Mouse (Mus musculus) limb, embryonic 11.5 days (tissue): Measurements from ENCODE around the gene Dclk3. TPM values are rescaled to one million over a fixed set of nuclear protein-coding genes. Genes with fewer than 3 reads are reported as not detected.
A peak's percentile ranks its signal among the peaks of the same experiment; 100 is the strongest.

ENCODE experiments used
- ATAC-seq: fragments of 200-750 bp; cut with Nextera tagmentation; 2 replicates; pipeline ENCODE4 v1.8.0; 2017; ENCODE audit warnings: low read depth; ENCODE audit not compliant: insufficient number of reproducible peaks, low FRiP score, low TSS enrichment
- DNase-seq: peaks from one replicate; pipeline ENCODE4 v3.0.0-alpha.2; 2015; ENCODE audit warnings: low spot score
- H3K27ac ChIP-seq: fragments of 300-500 bp; sonication (generic); replicated peaks from 2 replicates; pipeline ENCODE4 v1.5.1; 2014; ENCODE audit warnings: low read depth, mild to moderate bottlenecking, low read length
- H3K27me3 ChIP-seq: fragments of 300-500 bp; sonication (generic); 2 replicates; pipeline ENCODE4 v1.6.1; 2014; ENCODE audit warnings: mild to moderate bottlenecking, low read length, mixed read lengths; ENCODE audit not compliant: control insufficient read depth, insufficient read depth
- H3K36me3 ChIP-seq: fragments of 300-500 bp; sonication (generic); 2 replicates; pipeline ENCODE4 v1.6.1; 2014; ENCODE audit warnings: mild to moderate bottlenecking, low read length, moderate library complexity, mixed read lengths; ENCODE audit not compliant: control insufficient read depth, insufficient read depth
- H3K4me1 ChIP-seq: fragments of 300-500 bp; sonication (generic); 2 replicates; pipeline ENCODE4 v1.6.1; 2014; ENCODE audit warnings: low read length, mixed read lengths; ENCODE audit not compliant: control insufficient read depth, insufficient read depth
- H3K4me2 ChIP-seq: fragments of 300-500 bp; sonication (generic); 2 replicates; pipeline ENCODE4 v1.6.1; 2014; ENCODE audit warnings: low read depth, mild to moderate bottlenecking, moderate library complexity; ENCODE audit not compliant: severe bottlenecking
- H3K4me3 ChIP-seq: fragments of 300-500 bp; sonication (generic); 2 replicates; pipeline ENCODE4 v1.5.1; 2014; ENCODE audit warnings: low read depth, low read length
- H3K9ac ChIP-seq: fragments of 300-500 bp; sonication (generic); 2 replicates; pipeline ENCODE4 v1.6.1; 2014; ENCODE audit warnings: mild to moderate bottlenecking, low read length
- H3K9me3 ChIP-seq: fragments of 300-500 bp; sonication (generic); 2 replicates; pipeline ENCODE4 v1.6.1; 2016; ENCODE audit warnings: low read length; ENCODE audit not compliant: control insufficient read depth
- WGBS: fragments of 180-500 bp; shearing (Covaris S2); extraction: QIAGEN DNeasy Blood & Tissue Kit; methylation state at CpG from one replicate; pipeline ENCODE4 v1.1.7; 2014; 5-methylcytosine and 5-hydroxymethylcytosine counted together
- polyA plus RNA-seq: library from polyadenylated mRNA; unstranded; fragments of >200 nt; fragmentation: Nextera tagmentation; extraction: Ambion mirVana; gene quantifications from 2 replicates; pipeline ENCODE4 v1.2.1, GENCODE M21; 2014

Gene Dclk3
- polyA plus RNA-seq, 1 experiment from 2014 or later = 0.25 TPM

DNA sequence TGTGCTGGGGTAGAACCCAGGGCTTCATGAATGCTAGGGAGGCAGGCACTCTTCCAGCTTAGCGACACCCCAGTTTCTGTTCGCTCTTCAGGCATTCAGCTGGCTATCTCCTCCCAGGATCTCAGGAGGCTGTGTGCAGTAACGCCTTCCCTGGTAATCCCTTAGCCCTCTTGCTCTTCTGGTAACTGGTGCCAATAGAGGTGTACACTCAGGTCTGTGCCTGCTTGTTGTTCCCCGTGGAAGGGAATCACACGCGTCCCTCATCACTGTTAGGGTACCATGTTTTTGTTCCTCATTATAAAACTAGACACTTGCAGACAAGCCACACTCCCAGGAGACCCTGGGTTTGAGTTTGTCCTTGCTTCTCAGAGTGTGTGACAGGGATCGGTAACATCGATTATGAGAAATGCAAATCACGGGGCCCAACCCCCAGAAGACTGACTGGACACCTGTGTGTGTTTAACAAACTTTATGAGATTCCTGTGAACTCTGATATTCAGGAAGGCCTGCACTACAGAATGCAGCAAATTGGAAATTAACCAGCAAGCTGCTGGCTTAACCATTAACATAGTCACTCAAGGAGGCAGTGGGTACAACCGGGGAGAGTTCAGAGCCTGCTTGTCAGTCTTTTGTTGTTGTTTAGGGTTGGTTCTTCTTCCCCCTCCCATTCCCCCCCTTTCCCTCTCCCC, 22.7 kb downstream of the Dclk3 start:
- Histone ChIP-seq H3K9ac (no peak overlapping the region), H3K4me2 (no peak overlapping the region), H3K36me3 (no peaks in the 10 kb centered on the region), H3K9me3 (no peaks in the 10 kb centered on the region), H3K4me3 (no peak overlapping the region), H3K4me1 (peaks cover 13% of the 10 kb centered on the region; the same call in 1 of the 2 replicates), H3K27ac (no peak overlapping the region; the same call in 1 of the 2 replicates), H3K27me3 (no peaks in the 10 kb centered on the region)
- 76% methylated on average over 10 of the region's 10 CpGs for WGBS
- ATAC-seq (no peak), DNase-seq (no peak)

DNA sequence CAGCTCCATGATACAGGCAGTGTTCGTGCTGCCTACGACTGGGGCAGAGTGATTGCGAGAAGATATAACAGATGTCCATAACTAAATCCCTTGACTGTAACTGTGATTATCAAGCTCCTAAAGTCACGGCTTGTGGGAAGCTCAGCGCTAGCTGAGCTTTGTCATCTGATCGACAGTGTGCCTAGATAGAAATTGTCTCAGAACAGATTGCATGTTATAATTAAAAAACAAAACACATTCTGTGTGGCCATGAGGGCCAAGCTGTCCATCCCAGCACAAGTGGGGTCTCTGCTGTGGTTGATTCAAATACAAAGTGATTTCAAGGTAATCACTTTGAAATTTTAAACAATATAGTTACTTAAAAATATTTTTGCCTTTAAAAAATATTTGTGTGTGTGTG, 26.8 kb downstream of the Dclk3 start:
- H3K27ac ChIP-seq = no peak overlapping the region
- DNase-seq = no peak
- WGBS = 94% methylated on average over 6 of the region's 6 CpGs
- no peaks in the 10 kb centered on the region for H3K9me3 ChIP-seq
- 0 out of 2 replicates have a peak, but pooled peaks cover 7% of the 10 kb centered on the region for H3K4me1 ChIP-seq
- H3K36me3 ChIP-seq = no peaks in the 10 kb centered on the region
- H3K4me2 ChIP-seq = no peak overlapping the region
- ATAC-seq = no peak
- no peak overlapping the region for H3K9ac ChIP-seq
- no peaks in the 10 kb centered on the region for H3K27me3 ChIP-seq
- no peak overlapping the region for H3K4me3 ChIP-seq

DNA sequence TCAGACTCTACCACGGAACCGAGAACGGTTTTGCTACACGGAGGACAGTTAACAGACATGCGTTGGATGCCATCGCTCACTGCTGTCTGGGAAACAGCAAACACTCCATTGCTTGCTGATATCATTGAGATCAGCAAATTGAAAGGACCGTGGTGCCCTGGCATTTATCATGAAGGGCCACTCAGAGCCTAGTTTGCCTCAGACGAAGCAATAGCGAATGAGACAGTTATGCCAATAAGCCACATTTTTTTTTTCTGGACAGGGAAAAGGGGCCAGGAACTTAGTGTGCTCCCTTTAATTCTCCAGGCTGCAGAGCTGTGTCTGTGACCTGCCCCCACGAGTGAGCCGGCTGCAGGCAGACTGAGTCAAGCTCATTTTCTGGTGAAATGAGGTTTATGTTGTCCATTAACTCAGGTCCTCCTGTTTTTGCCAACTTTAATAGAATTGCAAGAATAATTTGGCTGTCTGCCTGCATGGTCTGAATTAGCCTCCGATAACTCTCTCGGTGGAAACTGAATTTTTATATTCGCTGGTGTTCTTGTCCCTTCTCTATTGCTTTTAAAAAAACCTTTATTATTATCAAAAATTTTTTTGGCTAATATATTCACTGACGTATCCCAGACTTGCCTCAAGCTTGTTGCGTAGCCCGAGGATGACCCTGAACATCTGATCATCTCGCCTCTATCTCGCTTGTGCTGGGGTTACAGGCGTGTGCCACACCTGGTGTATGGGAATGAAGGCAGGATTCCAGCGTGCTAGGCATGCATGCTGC, 35.0 kb downstream of the Dclk3 start:
- H3K4me1 ChIP-seq = no peaks in the 10 kb centered on the region; the same call in 1 of the 2 replicates
- no peak overlapping the region for H3K27ac ChIP-seq
- DNase-seq (no peak), ATAC-seq (no peak)
- H3K4me3 ChIP-seq = no peak overlapping the region
- no peaks in the 10 kb centered on the region for H3K36me3 ChIP-seq
- 83% methylated on average over 21 of the region's 21 CpGs for WGBS
- no peak overlapping the region for H3K4me2 ChIP-seq
- H3K27me3 ChIP-seq = no peaks in the 10 kb centered on the region
- no peak overlapping the region for H3K9ac ChIP-seq
- no peaks in the 10 kb centered on the region for H3K9me3 ChIP-seq

DNA sequence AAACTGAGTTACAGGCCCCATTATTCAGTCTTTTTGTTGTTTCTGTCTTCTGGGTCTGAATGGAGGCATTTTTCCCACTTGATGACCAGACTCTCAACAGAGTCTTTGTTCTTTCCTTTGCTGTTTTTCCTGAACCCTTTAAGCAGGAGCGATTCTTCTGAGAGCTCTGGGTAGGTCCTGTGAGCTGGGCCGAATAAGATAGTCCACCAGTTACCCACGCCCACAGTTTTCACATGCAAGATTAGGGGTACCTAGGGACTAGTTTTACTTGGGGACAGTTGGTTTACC, 35.5 kb downstream of the Dclk3 start:
- ATAC-seq (no peak), DNase-seq (no peak)
- Histone ChIP-seq H3K36me3 (no peaks in the 10 kb centered on the region), H3K4me1 (no peaks in the 10 kb centered on the region; the same call in 1 of the 2 replicates), H3K27me3 (no peaks in the 10 kb centered on the region), H3K27ac (no peak overlapping the region), H3K4me2 (no peak overlapping the region), H3K4me3 (no peak overlapping the region), H3K9me3 (no peaks in the 10 kb centered on the region), H3K9ac (no peak overlapping the region)
- 81% methylated on average over 3 of the region's 3 CpGs for WGBS

DNA sequence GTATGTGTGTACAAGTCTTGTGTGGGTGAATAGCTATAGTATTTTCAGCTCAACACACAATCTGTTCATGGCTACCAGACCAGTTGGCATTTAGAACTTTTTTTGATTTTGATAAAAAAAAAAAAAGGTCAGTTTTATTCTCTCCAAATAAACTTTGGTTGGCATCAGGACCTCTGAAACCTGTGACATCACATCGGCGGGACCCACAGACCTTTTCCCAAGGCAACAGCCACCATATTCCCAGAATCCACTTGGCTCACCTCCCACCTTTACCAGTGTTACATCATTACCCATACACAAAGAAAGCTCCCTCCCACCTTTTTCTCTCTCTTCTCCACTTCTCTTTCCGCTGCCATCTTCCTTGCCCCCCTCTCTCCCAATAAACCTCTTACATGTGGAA, 36.4 kb downstream of the Dclk3 start:
- no peak overlapping the region for H3K4me3 ChIP-seq
- ATAC-seq (no peak), DNase-seq (no peak)
- no peak overlapping the region for H3K4me2 ChIP-seq
- H3K9me3 ChIP-seq = no peaks in the 10 kb centered on the region
- H3K36me3 ChIP-seq = no peaks in the 10 kb centered on the region
- H3K4me1 ChIP-seq = no peaks in the 10 kb centered on the region; the same call in 1 of the 2 replicates
- no peak overlapping the region for H3K9ac ChIP-seq
- no peak overlapping the region for H3K27ac ChIP-seq
- H3K27me3 ChIP-seq = no peaks in the 10 kb centered on the region
- 90% methylated on average over 3 of the region's 3 CpGs for WGBS

DNA sequence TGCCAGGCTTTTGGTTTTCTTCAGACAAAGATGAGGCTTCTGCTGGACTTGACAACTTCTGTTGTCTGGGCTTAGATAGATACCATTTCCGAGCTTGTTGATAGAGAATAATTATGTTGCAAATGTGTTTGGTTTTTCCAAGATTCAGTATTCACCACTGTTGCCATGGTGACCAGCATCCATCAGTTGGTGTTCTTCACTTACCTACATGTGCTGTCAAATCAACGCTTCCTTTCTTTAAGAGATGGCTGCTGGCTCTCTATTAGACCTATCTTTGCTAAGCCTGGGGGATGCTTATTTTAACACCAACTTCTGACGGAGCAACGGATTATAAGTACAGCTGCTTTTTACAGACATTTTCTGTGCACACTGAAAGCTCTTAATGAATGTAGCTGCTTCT, 37.1 kb downstream of the Dclk3 start:
- Histone ChIP-seq H3K27me3 (no peaks in the 10 kb centered on the region), H3K27ac (no peak overlapping the region), H3K9me3 (no peaks in the 10 kb centered on the region), H3K4me1 (no peaks in the 10 kb centered on the region; the same call in 1 of the 2 replicates), H3K4me3 (no peak overlapping the region), H3K4me2 (no peak overlapping the region), H3K36me3 (no peaks in the 10 kb centered on the region), H3K9ac (no peak overlapping the region)
- 65% methylated on average over 4 of the region's 4 CpGs for WGBS
- DNase-seq = no peak
- no peak for ATAC-seq

DNA sequence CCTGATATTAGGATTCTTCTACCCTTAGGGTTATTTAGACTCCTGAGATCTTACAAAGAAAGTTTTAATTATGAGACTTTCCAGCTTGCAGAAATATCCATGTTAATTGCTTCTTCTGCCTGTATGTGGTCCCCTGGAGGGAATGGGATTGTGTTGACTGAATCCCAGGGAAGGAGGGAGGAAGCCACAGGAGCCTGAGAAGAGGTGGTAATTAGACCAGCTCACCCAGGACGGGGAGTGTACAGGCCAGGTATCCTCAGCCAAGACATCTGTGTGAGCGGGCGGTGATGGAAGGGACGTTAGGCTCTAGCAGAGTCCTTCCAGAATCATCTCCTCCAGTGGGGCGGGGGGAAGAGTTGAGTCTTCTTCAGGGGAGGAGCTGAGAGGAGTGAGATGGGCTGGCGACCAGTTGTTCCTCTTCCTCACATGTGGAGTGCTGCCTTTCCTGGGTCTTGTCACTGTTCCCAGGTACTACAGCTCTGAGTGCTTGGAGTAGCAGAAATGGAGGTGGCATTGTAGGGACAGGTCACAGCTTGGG, 37.7 kb downstream of the Dclk3 start:
- Histone ChIP-seq H3K9ac (no peak overlapping the region), H3K9me3 (no peaks in the 10 kb centered on the region)

DNA sequence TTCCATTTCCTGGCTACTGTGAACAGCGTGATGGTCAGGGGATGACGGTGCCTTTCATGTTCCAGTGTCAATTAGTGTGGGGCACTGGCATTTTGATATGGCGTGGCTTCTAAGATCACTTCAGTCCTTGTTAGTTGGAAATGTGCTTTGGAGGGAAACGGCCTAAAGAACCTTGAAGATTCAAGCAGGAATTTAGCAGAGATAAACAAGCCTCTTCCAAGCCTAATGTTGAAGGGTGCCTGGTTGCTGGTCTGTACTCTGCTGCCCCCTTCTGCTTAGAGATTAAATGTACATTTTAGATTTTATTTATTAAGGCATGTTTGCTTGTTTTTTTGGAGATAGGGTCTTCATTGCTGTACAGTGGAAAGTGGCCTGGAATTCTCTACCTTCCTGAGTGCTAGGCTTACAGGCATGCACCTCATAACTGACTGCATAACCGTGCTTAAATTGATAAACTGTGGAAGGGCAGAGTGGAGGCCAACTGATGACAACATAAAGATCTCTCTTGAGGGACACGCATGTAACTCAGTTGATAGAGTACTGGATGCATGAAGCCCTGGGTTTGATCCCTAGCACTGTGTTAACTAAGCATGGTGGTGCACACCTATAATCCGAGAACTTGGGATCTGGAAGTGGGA, 40.1 kb downstream of the Dclk3 start:
- WGBS = 62% methylated on average over 7 of the region's 7 CpGs
- Histone ChIP-seq H3K4me2 (no peak overlapping the region), H3K4me3 (no peak overlapping the region), H3K27me3 (no peaks in the 10 kb centered on the region), H3K36me3 (no peaks in the 10 kb centered on the region), H3K4me1 (no peaks in the 10 kb centered on the region), H3K9me3 (no peaks in the 10 kb centered on the region), H3K27ac (no peak overlapping the region), H3K9ac (no peak overlapping the region)
- DNase-seq (no peak), ATAC-seq (peak; percentile 11; the same call in 1 of the 2 replicates)

More for the DNA sequence above, 37.7 kb downstream of the Dclk3 start:
- Histone ChIP-seq H3K4me2 (no peak overlapping the region), H3K27ac (no peak overlapping the region), H3K4me1 (no peaks in the 10 kb centered on the region; the same call in 1 of the 2 replicates), H3K27me3 (no peaks in the 10 kb centered on the region), H3K36me3 (no peaks in the 10 kb centered on the region), H3K4me3 (no peak overlapping the region)
- 66% methylated on average over 6 of the region's 6 CpGs for WGBS
- ATAC-seq (no peak), DNase-seq (no peak)
